Comparison of ENCODE assay signal across 18 mouse cellular contexts in genomic region chr2:19452531-19453055, GRCm38 (mm10). TPM values are rescaled to one million over a fixed set of nuclear protein-coding genes. Genes with fewer than 3 reads are reported as not detected.
DNase-seq lines count a peak whose midpoint lies in the region; ATAC-seq and TF ChIP-seq lines count a peak whose summit lies in the region.
"Had no signal": no experiment of that assay in that cellular context is flagged by ENCODE, and none has a peak within 500 bp of the region (broad histone marks: within the 10 kb centered on the region; RNA-seq: fewer than 3 reads in every experiment).

No protein-coding gene starts in this region.

- no peak overlapping the region for H3K9ac ChIP-seq in hindbrain, embryonic 13.5 days
- no peak overlapping the region for H3K9ac ChIP-seq in limb, embryonic 14.5 days (ENCODE audit: low read depth, low read length, severe bottlenecking)
- H3K9ac ChIP-seq: liver, embryonic 13.5 days had no signal

- no peak for ATAC-seq in hindbrain, embryonic 13.5 days (ENCODE audit: low FRiP score)
- ATAC-seq in limb, embryonic 14.5 days (ENCODE audit: low FRiP score, low read depth): no peak
- no peak for ATAC-seq in CD4-positive, CD25-positive, alpha-beta regulatory T cell, adult 4 months
- ATAC-seq: lung, postnatal 0 days had no signal

- H3K4me1 ChIP-seq in hindbrain, embryonic 13.5 days (replicated peaks): peaks cover 19% of the 10 kb centered on the region
- peaks cover 13% of the 10 kb centered on the region for H3K4me1 ChIP-seq in limb, embryonic 14.5 days (ENCODE audit: control insufficient read depth, insufficient read depth, low read length)
- H3K4me1 ChIP-seq in kidney, adult 2 months (ENCODE audit: control insufficient read depth, insufficient read depth, low read length): no peaks in the 10 kb centered on the region
- H3K4me1 ChIP-seq: liver, embryonic 13.5 days had no signal

- TF ChIP-seq CTCF in kidney, adult 2 months (conservative IDR thresholded peaks at IDR 0.05; ENCODE audit: insufficient read depth, insufficient read length, low read depth, low read length): no peak

- peak overlapping the region; percentile 12; the same call in 1 of the 2 replicates for H3K4me3 ChIP-seq in hindbrain, embryonic 13.5 days
- H3K4me3 ChIP-seq in limb, embryonic 14.5 days (replicated peaks; ENCODE audit: low read length): peak overlapping the region; percentile 7
- no peak overlapping the region for H3K4me3 ChIP-seq in kidney, adult 2 months (ENCODE audit: insufficient read depth, low read depth, low read length)
- H3K4me3 ChIP-seq: liver, embryonic 13.5 days had no signal

- H3K4me2 ChIP-seq in hindbrain, embryonic 13.5 days: peak overlapping the region; percentile 39
- H3K4me2 ChIP-seq in limb, embryonic 14.5 days (replicated peaks; ENCODE audit: low read depth, low read length, severe bottlenecking): peak overlapping the region; percentile 23; the same call in 1 of the 2 replicates
- H3K4me2 ChIP-seq: liver, embryonic 13.5 days had no signal

- H3K9me3 ChIP-seq in hindbrain, embryonic 13.5 days: no peaks in the 10 kb centered on the region
- no peaks in the 10 kb centered on the region for H3K9me3 ChIP-seq in limb, embryonic 14.5 days (ENCODE audit: control insufficient read depth, low read length)
- H3K9me3 ChIP-seq: liver, embryonic 13.5 days had no signal

- intact Hi-C loops in heart, postnatal 36 days (cut with DNase I): no loop called here

- WGBS in hindbrain, embryonic 13.5 days: 1% methylated on average over 19 of the region's 19 CpGs
- WGBS in limb, embryonic 14.5 days: under 1% methylated on average over 19 of the region's 19 CpGs
- WGBS in kidney, adult 2 months: under 1% methylated on average over 19 of the region's 19 CpGs

- H3K27me3 ChIP-seq in hindbrain, embryonic 13.5 days: peaks cover 99% of the 10 kb centered on the region
- peaks cover 84% of the 10 kb centered on the region for H3K27me3 ChIP-seq in limb, embryonic 14.5 days (ENCODE audit: control insufficient read depth, insufficient read depth, low read length)
- H3K27me3 ChIP-seq in kidney, adult 2 months (replicated peaks; ENCODE audit: control insufficient read depth, insufficient read depth, low read length): no peaks in the 10 kb centered on the region; the same call in 1 of the 2 replicates

- no peak overlapping the region for H3K27ac ChIP-seq in hindbrain, embryonic 13.5 days
- H3K27ac ChIP-seq in limb, embryonic 14.5 days (replicated peaks; ENCODE audit: low read depth, low read length): no peak overlapping the region
- no peak overlapping the region for H3K27ac ChIP-seq in kidney, adult 2 months (ENCODE audit: insufficient read depth, low read depth, low read length)
- H3K27ac ChIP-seq: liver, embryonic 13.5 days had no signal

- TF ChIP-seq POLR2A in limb, embryonic 14.5 days (IDR thresholded peaks at IDR 0.05; ENCODE audit: borderline replicate concordance, extremely low read depth, insufficient read depth, insufficient read length): no peak
- no peak for TF ChIP-seq POLR2A in kidney, adult 2 months (IDR thresholded peaks at IDR 0.05; ENCODE audit: low read depth, low read length)

- H3K36me3 ChIP-seq in hindbrain, embryonic 13.5 days: no peaks in the 10 kb centered on the region
- no peaks in the 10 kb centered on the region for H3K36me3 ChIP-seq in limb, embryonic 14.5 days (ENCODE audit: control insufficient read depth, insufficient read depth, low read length)
- H3K36me3 ChIP-seq in kidney, adult 2 months (ENCODE audit: control insufficient read depth, insufficient read depth, low read length): no peaks in the 10 kb centered on the region
- H3K36me3 ChIP-seq: liver, embryonic 13.5 days had no signal

- peak; percentile 76 for DNase-seq in heart, adult 11 months
- no peak for DNase-seq in heart, postnatal 36 days
- peak; percentile 23 for DNase-seq in R1 (ENCODE audit: low read depth, low spot score)
- DNase-seq in limb, embryonic 14.5 days (ENCODE audit: low spot score): no peak
- no peak for DNase-seq in left cerebral cortex, adult 8-10 months (ENCODE audit: low spot score in 2 of 2)
- DNase-seq in kidney, adult 2 months: no peak
- DNase-seq: B cell, adult 2 months; cerebellum, adult 11 months; kidney, adult 18-20 months; layer of hippocampus, postnatal 36 days; liver, embryonic 13.5 days had no signal

RNA-seq across cellular contexts. Expression of gene Ptf1a, which starts 7.1 kb away (rescaled TPM):
- total RNA-seq in heart, postnatal 36 days (2021): not detected
- polyA plus RNA-seq in hindbrain, embryonic 13.5 days (2015; fragmentation: Nextera tagmentation; extraction: Ambion mirVana): 1.3 and 3.1 TPM in 2 replicates
- polyA plus RNA-seq in limb, embryonic 14.5 days (2012; rRNA removed): 0.04 TPM in 1 of 2 replicates, not detected in the other
- polyA plus RNA-seq in limb, embryonic 14.5 days (2014; fragmentation: Nextera tagmentation; extraction: Ambion mirVana): not detected in 2 replicates
- not detected for total RNA-seq in left cerebral cortex, adult 8-10 months (2022)
- polyA plus RNA-seq in CD4-positive, CD25-positive, alpha-beta regulatory T cell, adult 4 months (2017; shearing (Covaris generic)): not detected
- polyA plus RNA-seq in kidney, adult 2 months (2012; rRNA removed): not detected in 2 replicates
- total RNA-seq: granulocyte monocyte progenitor cell, adult 5-6 weeks; layer of hippocampus, postnatal 36 days had no signal
- polyA plus RNA-seq: heart, embryonic 16.5 days; large intestine, adult 2 months; liver, embryonic 13.5 days; lung, postnatal 0 days; thymus, postnatal 0 days had no signal

Comparison
In these comparisons a context has a peak if more than half of its experiments do, and no peak if none do; other contexts are left out.
1. DNase-seq: peak in heart, adult 11 months (single experiment) and R1 (single experiment); none in heart, postnatal 36 days (0 of 2), limb, embryonic 14.5 days (single experiment), left cerebral cortex, adult 8-10 months (0 of 2) and kidney, adult 2 months (single experiment).